Mouse (Mus musculus) G1E (cell line): ENCODE data around the gene Trp53i13.
"Not testable (repeated sequence)": the region's sequence is repeated elsewhere in the genome, so short reads cannot be mapped to it uniquely, and the experiment has no call there.

Source experiments
- CTCF ChIP-seq: IDR thresholded peaks from 2 replicates; pipeline ENCODE4 v1.5.1; 2012; ENCODE audit warnings: low read depth, low read length, inconsistent platforms, mixed read lengths
- GATA1 ChIP-seq: IDR thresholded peaks from 2 replicates; pipeline ENCODE4 v1.6.1; 2012; ENCODE audit warnings: borderline replicate concordance, low read length, inconsistent platforms, mixed read lengths
- GATA2 ChIP-seq: IDR thresholded peaks from 2 replicates; pipeline ENCODE4 v1.6.1; 2012; ENCODE audit warnings: low read depth, low read length, inconsistent platforms, borderline replicate concordance
- TAL1 ChIP-seq: conservative IDR thresholded peaks from 2 replicates; pipeline ENCODE4 v1.6.1; 2012; ENCODE audit warnings: low read depth, low read length, inconsistent platforms, mixed read lengths

DNA sequence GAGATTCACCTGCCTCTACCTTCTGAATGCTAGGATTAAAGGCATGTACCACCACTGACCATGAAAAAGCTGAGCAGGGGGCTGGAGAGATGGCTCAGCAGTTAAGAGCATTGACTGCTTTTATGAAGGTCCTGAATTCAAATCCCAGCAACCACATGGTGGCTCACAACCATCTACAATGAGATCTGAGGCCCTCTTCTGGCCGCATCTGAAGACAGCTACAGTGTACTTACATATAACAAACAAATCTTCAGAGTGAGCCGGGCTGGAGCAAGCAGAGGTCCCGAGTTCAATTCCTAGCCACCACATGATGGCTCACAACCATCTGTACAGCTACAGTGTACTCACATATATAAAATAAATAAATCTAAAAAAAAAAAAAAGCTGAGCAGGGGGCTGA lies 12.6 kb upstream of the Trp53i13 start:
- TF ChIP-seq GATA1, CTCF, TAL1, GATA2: not testable (repeated sequence)
